Mouse (Mus musculus) liver, embryonic 14.5 days (tissue): ENCODE data around the gene Aldh1l1. TPM values are rescaled to one million over a fixed set of nuclear protein-coding genes. Genes with fewer than 3 reads are reported as not detected.

Experiments used
- ATAC-seq: fragments of 200-750 bp; cut with Nextera tagmentation; 2 replicates; pipeline ENCODE4 v1.8.0; 2017; ENCODE audit warnings: moderate number of reproducible peaks, mild to moderate bottlenecking, moderate library complexity; ENCODE audit not compliant: insufficient read depth
- DNase-seq, 3 experiments: peaks; one replicate each; pipeline ENCODE4 v3.0.0-alpha.2; 2012 to 2013; ENCODE audit warnings: low read depth in 3 of 3, low spot score in 3 of 3
- H3K27ac ChIP-seq: fragments of 300-500 bp; sonication (generic); 2 replicates; pipeline ENCODE4 v1.5.1; 2014; ENCODE audit warnings: moderate library complexity, mild to moderate bottlenecking, control low read depth, inconsistent platforms
- H3K27me3 ChIP-seq: fragments of 300-500 bp; sonication (generic); 2 replicates; pipeline ENCODE4 v1.6.1; 2014; ENCODE audit warnings: mild to moderate bottlenecking, low read length, moderate library complexity; ENCODE audit not compliant: control insufficient read depth, insufficient read depth
- H3K36me3 ChIP-seq: fragments of 300-500 bp; sonication (generic); replicated peaks from 2 replicates; pipeline ENCODE4 v1.6.1; 2014; ENCODE audit warnings: low read depth; ENCODE audit not compliant: control insufficient read depth, insufficient read depth
- H3K4me1 ChIP-seq, 2 experiments: fragments of 200-500 bp in 1 of 2; fragments of 300-500 bp in 1 of 2; sonication (generic) in 1 of 2; replicated peaks; 2 replicates each; pipeline ENCODE4 v1.6.1; 2012 to 2014; ENCODE audit warnings: antibody characterized with exemption in 1 of 2, inconsistent platforms in 1 of 2, low read length in 1 of 2; ENCODE audit not compliant: control insufficient read depth in 2 of 2, insufficient read depth in 2 of 2
- H3K4me2 ChIP-seq: fragments of 300-500 bp; sonication (generic); 2 replicates; pipeline ENCODE4 v1.6.1; 2014; ENCODE audit warnings: low read depth, mild to moderate bottlenecking, control low read depth, moderate library complexity
- H3K4me3 ChIP-seq, 2 experiments: fragments of 200-500 bp in 1 of 2; fragments of 300-500 bp in 1 of 2; sonication (generic) in 1 of 2; 2 replicates each; pipeline ENCODE4 v1.5.1; 2012 to 2014; ENCODE audit warnings: low read depth in 2 of 2, low read length in 2 of 2, mild to moderate bottlenecking in 2 of 2, control low read depth in 1 of 2, inconsistent platforms in 1 of 2, moderate library complexity in 1 of 2; ENCODE audit not compliant: insufficient read depth in 1 of 2
- H3K9ac ChIP-seq: fragments of 300-500 bp; sonication (generic); replicated peaks from 2 replicates; pipeline ENCODE4 v1.6.1; 2014; ENCODE audit warnings: mild to moderate bottlenecking, control low read depth, moderate library complexity
- H3K9me3 ChIP-seq: fragments of 300-500 bp; sonication (generic); 2 replicates; pipeline ENCODE4 v1.6.1; 2016; ENCODE audit warnings: low read length, mixed read lengths; ENCODE audit not compliant: control insufficient read depth
- CTCF ChIP-seq: IDR thresholded peaks from 2 replicates; pipeline ENCODE4 v1.5.1; 2016; ENCODE audit warnings: antibody characterized with exemption, low read depth, control low read depth
- EP300 ChIP-seq: IDR thresholded peaks from 2 replicates; pipeline ENCODE4 v1.6.1; 2016; ENCODE audit warnings: antibody characterized with exemption, low read depth
- WGBS: fragments of 180-500 bp; shearing (Covaris S2); extraction: QIAGEN DNeasy Blood & Tissue Kit; methylation state at CpG from one replicate; pipeline ENCODE4 v1.1.7; 2014; ENCODE audit not compliant: insufficient replicate concordance; 5-methylcytosine and 5-hydroxymethylcytosine counted together
- polyA plus RNA-seq, 2 experiments: library from polyadenylated mRNA; depleted of rRNA in 1 of 2; stranded (reverse) in 1 of 2; unstranded in 1 of 2; fragments of >200 nt; fragmentation: Nextera tagmentation in 1 of 2; extraction: Ambion mirVana in 1 of 2; gene quantifications; 2 replicates each; pipeline versions ENCODE4 v1.2.1 to v1.2.3; 2012 to 2014

Aldh1l1 gene
- polyA plus RNA-seq, 2 experiments = 9.2 to 10.6 TPM

DNA sequence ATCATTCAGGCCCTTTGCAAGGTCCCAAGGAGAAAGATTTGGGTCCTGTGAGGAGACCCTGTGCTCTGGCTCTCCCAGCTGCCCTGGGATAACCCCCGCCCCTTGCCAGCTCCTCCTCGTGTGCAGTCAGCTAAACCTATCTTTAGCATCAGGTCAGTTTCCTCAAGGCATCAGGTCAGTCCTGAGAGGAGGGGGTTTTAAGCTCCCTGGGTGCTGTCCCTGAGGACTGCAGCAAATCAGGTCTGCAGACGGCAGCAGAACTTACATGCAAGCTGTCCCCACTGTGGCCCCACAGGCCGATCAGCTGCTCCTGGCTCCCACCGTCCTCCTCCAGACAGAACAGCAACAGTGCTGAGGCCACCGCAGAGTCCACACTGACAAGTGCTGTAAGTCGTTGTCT is 115.5 kb downstream of the Aldh1l1 start:
- DNase-seq (no peak), ATAC-seq (no peak)
- Histone ChIP-seq H3K4me1 (peaks cover 24% of the 10 kb centered on the region in 2 experiments), H3K9ac (no peak overlapping the region), H3K27me3 (no peaks in the 10 kb centered on the region), H3K4me3 (no peak overlapping the region), H3K27ac (no peak overlapping the region), H3K9me3 (no peaks in the 10 kb centered on the region), H3K4me2 (no peak overlapping the region), H3K36me3 (no peaks in the 10 kb centered on the region)
- TF ChIP-seq CTCF (no peak), EP300 (no peak)
- WGBS = 40% methylated on average over 7 of the region's 7 CpGs

DNA sequence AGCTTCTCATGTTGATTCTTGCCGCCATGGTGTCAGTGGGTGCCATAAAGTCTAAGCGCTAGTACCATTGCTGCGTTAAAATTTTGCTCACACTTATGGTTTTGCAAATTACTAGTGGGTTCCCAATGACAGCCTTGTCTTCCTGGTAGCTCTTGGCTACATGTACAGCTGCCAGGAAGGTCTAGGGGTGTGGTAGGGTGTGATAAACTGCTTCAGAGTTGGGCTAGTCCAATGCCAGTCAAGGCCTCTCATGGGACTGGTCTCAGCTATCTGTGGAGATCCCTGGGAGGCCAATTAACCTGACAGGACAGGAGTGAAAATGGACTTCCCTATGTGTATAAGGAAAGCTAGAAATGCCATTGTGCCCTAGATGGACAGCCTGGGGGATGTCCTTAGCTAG is 116.1 kb downstream of the Aldh1l1 start:
- Histone ChIP-seq H3K9me3 (no peaks in the 10 kb centered on the region), H3K36me3 (no peaks in the 10 kb centered on the region), H3K9ac (no peak overlapping the region), H3K4me2 (no peak overlapping the region), H3K4me3 (no peak overlapping the region), H3K27me3 (no peaks in the 10 kb centered on the region), H3K27ac (no peak overlapping the region), H3K4me1 (peaks cover 27% of the 10 kb centered on the region in 2 experiments)
- ATAC-seq = no peak
- no peak for TF ChIP-seq CTCF
- TF ChIP-seq EP300 = no peak
- WGBS = 74% methylated on average over 3 of the region's 3 CpGs
- no peak for DNase-seq

DNA sequence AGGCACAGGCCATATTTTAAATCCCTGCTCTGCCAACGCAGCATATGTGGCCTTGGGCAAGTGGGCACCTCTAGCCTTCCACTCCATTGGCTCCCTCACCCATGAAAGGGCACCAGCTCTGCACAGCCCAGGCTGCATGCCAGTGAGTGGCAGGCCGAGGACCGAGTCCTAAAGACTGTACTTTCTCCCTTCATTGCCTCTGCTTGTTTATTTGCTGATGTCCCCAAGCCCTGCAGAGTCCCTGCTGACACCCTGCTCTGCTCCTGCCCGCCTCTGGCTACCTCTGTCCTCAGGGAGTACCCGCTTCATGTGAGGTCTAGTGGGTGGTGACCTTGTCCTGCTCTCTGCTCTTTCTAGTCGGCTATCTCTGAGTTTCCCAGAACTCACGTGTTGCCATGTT is 116.9 kb downstream of the Aldh1l1 start:
- no peak for TF ChIP-seq CTCF
- no peak for TF ChIP-seq EP300
- DNase-seq = no peak

DNA sequence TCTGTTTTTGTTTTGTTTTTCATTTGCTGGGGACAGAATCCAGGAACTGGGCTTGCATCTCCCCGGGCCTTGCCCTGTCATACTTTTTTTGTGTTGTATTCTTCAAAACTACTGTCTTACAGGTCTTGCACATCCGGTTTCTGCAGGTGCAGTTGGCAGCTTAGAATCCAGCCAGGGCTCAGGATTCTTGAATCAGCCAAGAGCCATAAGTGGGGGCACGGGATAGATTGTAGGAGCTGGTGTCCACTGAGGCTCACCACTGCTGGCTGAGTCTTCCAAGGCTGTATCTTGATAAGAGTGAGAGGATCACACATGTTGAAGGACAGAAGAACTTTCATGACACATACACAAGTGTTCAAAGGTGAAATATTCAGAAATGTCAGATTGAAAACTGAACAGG is 117.9 kb downstream of the Aldh1l1 start:
- TF ChIP-seq EP300 (no peak), CTCF (no peak)
- Histone ChIP-seq H3K4me1 (peaks cover 41 to 46% of the 10 kb centered on the region in 2 experiments), H3K4me2 (peak overlapping the region; percentile 74), H3K27me3 (no peaks in the 10 kb centered on the region), H3K36me3 (no peaks in the 10 kb centered on the region), H3K4me3 (peak overlapping the region in 1 of 2 experiments; percentile 71; a peak in 2 of 4 replicates), H3K9ac (no peak overlapping the region), H3K27ac (no peak overlapping the region), H3K9me3 (no peaks in the 10 kb centered on the region)
- DNase-seq (no peak), ATAC-seq (no peak; the same call in 1 of the 2 replicates)
- WGBS = 56% methylated on average over 3 of the region's 3 CpGs

More for the DNA sequence above, 116.9 kb downstream of the Aldh1l1 start:
- no peaks in the 10 kb centered on the region for H3K36me3 ChIP-seq
- 53% methylated on average over 7 of the region's 7 CpGs for WGBS
- H3K9ac ChIP-seq = no peak overlapping the region
- no peak overlapping the region for H3K27ac ChIP-seq
- no peaks in the 10 kb centered on the region for H3K9me3 ChIP-seq
- no peak overlapping the region for H3K4me3 ChIP-seq
- H3K4me1 ChIP-seq = peaks cover 32 to 36% of the 10 kb centered on the region in 2 experiments
- no peaks in the 10 kb centered on the region for H3K27me3 ChIP-seq
- ATAC-seq = no peak
- H3K4me2 ChIP-seq = no peak overlapping the region

DNA sequence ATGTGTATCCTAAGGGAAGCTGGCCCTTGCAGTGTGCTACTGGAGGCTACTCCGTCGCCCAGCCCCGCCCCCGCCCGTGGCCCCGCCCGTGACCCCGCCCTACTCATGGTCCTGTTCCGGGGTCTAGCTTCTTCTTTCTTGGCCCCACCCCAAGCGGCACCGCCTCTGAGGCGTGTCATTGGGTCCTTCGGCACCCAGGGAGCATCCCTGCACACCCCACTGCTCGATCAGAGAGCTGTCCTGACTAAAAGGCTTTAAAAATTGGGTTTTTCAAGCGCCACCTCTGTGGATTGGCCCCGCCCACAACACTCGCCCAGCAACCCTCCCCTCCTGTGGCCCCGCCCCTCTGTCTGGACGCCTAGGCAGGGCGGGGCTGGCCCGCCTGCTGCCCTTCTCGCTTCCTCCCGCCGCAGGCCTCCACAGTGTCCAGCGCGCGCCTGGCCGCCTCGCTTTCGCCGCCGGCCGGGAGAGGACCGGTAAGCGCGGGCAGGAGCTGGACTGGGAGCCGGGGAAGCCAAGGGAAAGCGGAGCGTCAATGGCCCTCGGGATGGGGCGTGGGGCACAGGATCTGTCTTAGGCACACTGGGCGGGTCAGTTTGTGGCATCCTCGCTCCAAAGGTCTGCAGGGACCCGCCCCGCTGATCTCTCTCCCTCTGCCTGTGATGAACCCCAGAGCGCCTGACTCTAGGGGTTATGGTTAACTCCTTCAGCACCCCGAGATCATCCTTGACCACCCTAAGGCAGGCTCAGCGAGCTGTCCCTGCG is 118.5 kb downstream of the Aldh1l1 start, which contains the start of gene Slc41a3:
Slc41a3 (plus strand) TSS at position 193 of the 765 bp plus-strand sequence.
- Histone ChIP-seq H3K4me2 (peak within 1 kb of the TSS; percentile 74), H3K4me1 (peaks cover 43 to 51% of the 10 kb centered on the region in 2 experiments), H3K4me3 (peak within 1 kb of the TSS; percentile 71 to 81), H3K27ac (peak within 1 kb of the TSS; percentile 63), H3K9me3 (no peaks in the 10 kb centered on the region), H3K36me3 (no peaks in the 10 kb centered on the region), H3K9ac (peak within 1 kb of the TSS; percentile 71), H3K27me3 (no peaks in the 10 kb centered on the region)
- DNase-seq (peak; percentile 79 to 83 (median 80)), ATAC-seq (peak; percentile 86)
- no peak for TF ChIP-seq CTCF
- no peak for TF ChIP-seq EP300
- WGBS = 2% methylated on average over 49 of the region's 49 CpGs
